Mouse (Mus musculus) cerebellum, adult 2 months (tissue): Measurements from ENCODE around the gene Gbf1.

Source experiments
- CTCF ChIP-seq: fragments of 200-500 bp; IDR thresholded peaks from 2 replicates; pipeline ENCODE4 v1.5.1; 2011; ENCODE audit warnings: low read depth, mild to moderate bottlenecking, control low read depth, low read length, moderate library complexity, borderline replicate concordance; ENCODE audit not compliant: insufficient read depth
- POLR2A ChIP-seq: fragments of 200-500 bp; IDR thresholded peaks from 2 replicates; pipeline ENCODE4 v1.6.1; 2011; ENCODE audit warnings: low read length, control low read depth, borderline replicate concordance; ENCODE audit not compliant: insufficient read depth

DNA sequence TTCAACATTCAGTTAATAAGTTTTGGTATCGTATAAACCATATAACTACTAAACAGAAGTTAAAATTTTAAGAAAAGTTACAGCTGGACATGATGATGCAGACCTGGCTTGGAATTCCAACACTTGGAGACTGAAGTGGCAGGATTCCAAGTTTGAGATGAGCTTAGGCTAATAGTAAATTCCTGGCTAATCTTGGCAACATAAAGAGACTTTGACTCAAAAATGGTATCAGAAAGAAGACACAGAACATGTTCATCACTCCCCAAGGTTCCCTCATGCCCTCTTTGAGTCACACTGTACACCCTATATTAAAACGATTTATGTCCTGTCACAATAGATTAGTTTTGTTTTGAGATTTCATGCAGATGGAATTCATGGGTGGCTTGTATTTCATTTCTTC is 72.6 kb downstream of the Gbf1 start:
- TF ChIP-seq POLR2A = no peak
- TF ChIP-seq CTCF = no peak
